Mouse (Mus musculus) lung, embryonic 16.5 days (tissue): ENCODE data around the gene Gm20517. TPM values are rescaled to one million over a fixed set of nuclear protein-coding genes. Genes with fewer than 3 reads are reported as not detected.

Experiments
- ATAC-seq: fragments of 200-750 bp; cut with Nextera tagmentation; 2 replicates; pipeline ENCODE4 v1.8.0; 2017; ENCODE audit warnings: low read depth, mild to moderate bottlenecking, moderate library complexity
- H3K27ac ChIP-seq: fragments of 300-500 bp; sonication (generic); 2 replicates; pipeline ENCODE4 v1.5.1; 2014; ENCODE audit warnings: mild to moderate bottlenecking, control low read depth, low read length
- H3K27me3 ChIP-seq: fragments of 300-500 bp; sonication (generic); 2 replicates; pipeline ENCODE4 v1.6.1; 2014; ENCODE audit warnings: low read depth, low read length, mixed read lengths; ENCODE audit not compliant: control insufficient read depth, insufficient read depth
- H3K36me3 ChIP-seq: fragments of 300-500 bp; sonication (generic); 2 replicates; pipeline ENCODE4 v1.6.1; 2014; ENCODE audit warnings: low read length; ENCODE audit not compliant: control insufficient read depth, insufficient read depth
- H3K4me1 ChIP-seq: fragments of 300-500 bp; sonication (generic); replicated peaks from 2 replicates; pipeline ENCODE4 v1.6.1; 2014; ENCODE audit warnings: low read length, mixed read lengths; ENCODE audit not compliant: control insufficient read depth, insufficient read depth
- H3K4me2 ChIP-seq: fragments of 300-500 bp; sonication (generic); 2 replicates; pipeline ENCODE4 v1.6.1; 2014; ENCODE audit warnings: low read depth, low read length, control low read depth
- H3K4me3 ChIP-seq: fragments of 300-500 bp; sonication (generic); 2 replicates; pipeline ENCODE4 v1.5.1; 2014; ENCODE audit warnings: mild to moderate bottlenecking, low read length, control low read depth
- H3K9ac ChIP-seq: fragments of 300-500 bp; sonication (generic); 2 replicates; pipeline ENCODE4 v1.6.1; 2014; ENCODE audit warnings: low read length, control low read depth
- H3K9me3 ChIP-seq: fragments of 300-500 bp; sonication (generic); 2 replicates; pipeline ENCODE4 v1.6.1; 2016; ENCODE audit warnings: low read length; ENCODE audit not compliant: control insufficient read depth
- WGBS: fragments of 180-500 bp; shearing (Covaris S2); extraction: QIAGEN DNeasy Blood & Tissue Kit; methylation state at CpG from one replicate; pipeline ENCODE4 v1.1.7; 2014; 5-methylcytosine and 5-hydroxymethylcytosine counted together
- polyA plus RNA-seq: library from polyadenylated mRNA; unstranded; fragments of >200 nt; fragmentation: Nextera tagmentation; extraction: Ambion mirVana; gene quantifications from 2 replicates; pipeline ENCODE4 v1.2.1, GENCODE M21; 2015

Gene Gm20517
- 1.8 and 2.2 TPM in 2 replicates for polyA plus RNA-seq

DNA sequence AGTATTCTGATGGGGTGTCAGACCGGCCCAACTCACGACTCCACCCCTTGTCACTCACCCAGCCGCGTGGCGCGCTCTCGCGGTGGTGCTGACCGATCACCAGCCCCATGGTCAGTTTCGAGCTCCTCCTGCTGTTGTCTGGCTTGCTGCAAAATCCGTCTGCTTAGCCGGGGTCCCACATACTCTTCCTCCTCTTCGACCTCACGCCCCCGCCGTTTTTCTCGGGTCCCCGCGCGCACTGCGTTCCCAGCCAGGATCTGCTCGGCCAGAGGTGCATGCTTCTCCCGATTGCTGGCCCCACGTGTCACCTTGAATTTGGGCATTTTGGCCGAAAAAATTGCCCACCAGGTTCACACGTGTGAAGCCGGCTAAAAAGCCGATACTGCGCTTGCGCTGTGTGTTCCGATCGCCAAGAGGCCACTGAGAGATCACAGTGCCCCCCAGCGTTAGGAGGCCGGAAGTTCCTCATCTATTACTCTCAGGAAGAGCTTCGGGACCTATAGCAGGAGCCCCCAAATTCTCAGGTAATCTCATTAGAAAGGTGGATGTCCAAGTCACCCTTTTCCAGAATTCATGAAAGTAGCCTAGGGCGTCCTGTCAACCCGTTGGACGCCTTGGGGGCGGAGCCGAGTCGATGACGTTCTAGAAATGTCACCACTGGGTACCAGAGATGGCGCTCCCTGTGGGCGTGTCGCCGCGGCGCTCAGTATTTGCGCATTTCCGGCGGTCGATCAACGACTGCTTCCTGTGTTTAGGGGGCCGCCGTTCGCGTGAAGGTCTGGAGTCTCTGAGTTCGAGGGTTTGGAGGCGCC lies at the start of gene Gm20517, which contains the start of the genes Bysl and Med20:
Gm20517 (plus strand) TSS at position 741 of the 812 bp plus-strand sequence.
Bysl (minus strand) TSS at position 644 of the 812 bp plus-strand sequence.
Med20 (plus strand) TSS at position 734 of the 812 bp plus-strand sequence.
- peak within 1 kb of the TSS; percentile 86 for H3K4me3 ChIP-seq
- H3K36me3 ChIP-seq = peaks cover 13% of the 10 kb centered on the region
- H3K4me1 ChIP-seq = peaks cover 17% of the 10 kb centered on the region
- H3K9me3 ChIP-seq = no peaks in the 10 kb centered on the region
- peak; percentile 95 for ATAC-seq
- peak within 1 kb of the TSS; percentile 86 for H3K4me2 ChIP-seq
- peak within 1 kb of the TSS; percentile 85 for H3K9ac ChIP-seq
- under 1% methylated on average over 59 of the region's 59 CpGs for WGBS
- H3K27me3 ChIP-seq = no peaks in the 10 kb centered on the region
- H3K27ac ChIP-seq = peak within 1 kb of the TSS; percentile 82

DNA sequence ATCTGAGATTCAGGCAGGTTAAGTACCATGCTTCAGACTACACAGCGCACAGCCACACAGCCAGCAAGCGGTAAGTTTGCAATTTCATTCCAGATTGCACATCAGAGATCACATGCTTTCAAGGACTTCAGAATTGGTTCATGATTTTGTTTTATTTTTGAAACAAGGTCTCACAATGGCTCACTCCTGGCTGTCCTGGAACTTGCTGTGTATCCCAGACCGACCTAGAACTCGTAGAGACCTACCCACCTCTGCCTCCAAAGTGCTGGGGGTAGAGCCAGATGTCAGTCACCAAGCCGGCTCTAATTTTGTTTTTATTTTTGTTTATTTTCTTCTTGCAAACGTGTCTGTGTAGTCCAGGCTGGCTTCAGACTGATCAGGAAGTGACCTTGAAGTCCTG lies 48.5 kb upstream of the Gm20517 start:
- H3K9ac ChIP-seq = no peak overlapping the region
- 71% methylated on average over 6 of the region's 6 CpGs for WGBS
- no peaks in the 10 kb centered on the region for H3K27me3 ChIP-seq
- no peaks in the 10 kb centered on the region; the same call in 1 of the 2 replicates for H3K4me1 ChIP-seq
- H3K4me2 ChIP-seq = no peak overlapping the region
- ATAC-seq = no peak
- H3K36me3 ChIP-seq = no peaks in the 10 kb centered on the region
- no peak overlapping the region for H3K27ac ChIP-seq
- no peaks in the 10 kb centered on the region for H3K9me3 ChIP-seq
- H3K4me3 ChIP-seq = no peak overlapping the region

DNA sequence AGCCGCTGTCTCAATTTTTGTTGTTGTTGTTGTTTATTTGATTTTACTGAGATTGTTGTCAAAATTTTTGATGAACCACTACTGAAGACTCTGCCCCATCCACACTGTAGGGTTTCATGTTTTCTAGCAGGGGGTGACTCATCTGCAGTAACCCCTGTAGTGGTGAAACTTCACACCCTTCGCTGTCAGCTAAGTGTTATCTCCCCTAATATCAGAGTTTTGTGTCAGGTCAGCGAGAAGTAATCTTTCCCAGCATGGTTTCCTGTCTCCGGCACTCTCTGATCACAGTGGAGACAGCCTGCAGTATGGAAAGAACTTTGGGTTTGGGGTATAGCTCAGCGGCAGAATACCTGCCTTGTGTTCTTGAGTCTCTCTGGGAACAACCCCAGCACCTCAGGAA lies 46.8 kb upstream of the Gm20517 start:
- H3K27ac ChIP-seq = no peak overlapping the region
- H3K4me1 ChIP-seq = no peaks in the 10 kb centered on the region; the same call in 1 of the 2 replicates
- no peak overlapping the region for H3K4me3 ChIP-seq
- no peaks in the 10 kb centered on the region for H3K36me3 ChIP-seq
- no peak overlapping the region for H3K4me2 ChIP-seq
- no peak overlapping the region for H3K9ac ChIP-seq
- no peaks in the 10 kb centered on the region for H3K9me3 ChIP-seq
- 65% methylated on average over 5 of the region's 5 CpGs for WGBS
- ATAC-seq = no peak
- H3K27me3 ChIP-seq = no peaks in the 10 kb centered on the region

DNA sequence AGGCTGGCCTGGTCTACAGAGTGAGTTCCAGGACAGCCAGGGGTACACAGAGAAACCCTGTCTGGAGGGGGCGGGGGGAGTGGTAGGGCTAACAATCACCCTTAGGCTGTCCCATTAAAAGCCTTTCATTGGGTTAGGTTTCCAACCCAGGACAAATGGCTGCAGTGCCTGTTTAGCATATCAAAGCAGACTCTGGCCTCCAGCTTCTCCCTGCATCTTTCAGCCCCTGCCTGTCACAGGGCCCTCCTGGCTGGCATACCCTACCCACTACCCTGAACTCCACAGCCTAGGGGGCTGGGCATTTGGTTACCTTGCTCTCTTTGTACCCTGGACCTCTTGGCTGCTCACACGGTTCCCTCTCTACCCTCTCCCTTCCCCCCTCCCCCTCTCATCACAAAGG lies 45.3 kb upstream of the Gm20517 start:
- H3K36me3 ChIP-seq = no peaks in the 10 kb centered on the region
- WGBS = 58% methylated on average over 2 of the region's 2 CpGs
- H3K27me3 ChIP-seq = no peaks in the 10 kb centered on the region
- H3K4me3 ChIP-seq = no peak overlapping the region
- H3K27ac ChIP-seq = no peak overlapping the region
- H3K9ac ChIP-seq = no peak overlapping the region
- no peaks in the 10 kb centered on the region for H3K4me1 ChIP-seq
- no peak overlapping the region for H3K4me2 ChIP-seq
- no peak for ATAC-seq
- H3K9me3 ChIP-seq = no peaks in the 10 kb centered on the region

DNA sequence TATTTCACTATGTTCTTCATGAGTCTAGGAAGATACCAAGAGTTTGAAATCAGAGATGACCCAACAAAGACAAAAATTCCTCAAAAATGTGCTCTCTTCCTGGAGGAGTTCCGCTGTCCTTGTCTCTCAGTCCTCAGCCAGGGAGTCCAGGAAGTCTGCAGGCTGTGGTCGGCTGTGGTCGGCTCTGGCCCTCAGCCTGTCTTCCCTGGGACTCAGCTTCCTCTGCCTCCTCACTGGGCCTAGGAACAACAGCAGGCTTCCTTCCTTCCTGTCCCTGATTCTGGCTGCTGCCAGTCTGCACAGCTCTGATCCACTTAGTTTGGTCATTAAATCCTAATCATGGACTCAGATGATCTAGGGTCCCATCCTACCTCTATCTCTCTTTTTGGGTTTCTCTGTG lies 44.1 kb upstream of the Gm20517 start:
- Histone ChIP-seq H3K27me3 (no peaks in the 10 kb centered on the region), H3K27ac (peak overlapping the region; percentile 62), H3K9ac (no peak overlapping the region), H3K9me3 (no peaks in the 10 kb centered on the region), H3K4me1 (no peaks in the 10 kb centered on the region), H3K4me2 (no peak overlapping the region), H3K4me3 (no peak overlapping the region), H3K36me3 (no peaks in the 10 kb centered on the region)
- peak; percentile 86 for ATAC-seq
- whole genome bisulfite sequencing = 55% methylated on average over 3 of the region's 3 CpGs

DNA sequence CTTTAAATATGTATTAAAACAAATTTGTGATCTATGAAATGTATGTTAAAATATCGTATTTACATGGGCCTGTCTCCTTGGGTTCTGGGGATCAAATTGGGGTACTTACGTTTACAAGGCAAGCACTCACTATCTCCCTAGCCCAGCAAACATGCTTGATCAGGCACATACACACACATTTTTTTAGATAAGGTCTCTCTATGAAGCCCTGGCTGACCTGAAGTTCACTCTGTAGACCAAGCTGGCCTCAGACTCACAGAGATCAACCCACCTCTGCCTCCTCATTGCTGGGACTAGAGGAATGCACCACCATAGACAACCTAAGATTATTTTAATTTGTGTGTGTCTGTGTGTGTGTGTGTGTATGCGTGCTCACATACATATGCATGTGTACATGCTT lies 43.0 kb upstream of the Gm20517 start:
- WGBS = 85% methylated on average over 3 of the region's 3 CpGs
- ATAC-seq = no peak

DNA sequence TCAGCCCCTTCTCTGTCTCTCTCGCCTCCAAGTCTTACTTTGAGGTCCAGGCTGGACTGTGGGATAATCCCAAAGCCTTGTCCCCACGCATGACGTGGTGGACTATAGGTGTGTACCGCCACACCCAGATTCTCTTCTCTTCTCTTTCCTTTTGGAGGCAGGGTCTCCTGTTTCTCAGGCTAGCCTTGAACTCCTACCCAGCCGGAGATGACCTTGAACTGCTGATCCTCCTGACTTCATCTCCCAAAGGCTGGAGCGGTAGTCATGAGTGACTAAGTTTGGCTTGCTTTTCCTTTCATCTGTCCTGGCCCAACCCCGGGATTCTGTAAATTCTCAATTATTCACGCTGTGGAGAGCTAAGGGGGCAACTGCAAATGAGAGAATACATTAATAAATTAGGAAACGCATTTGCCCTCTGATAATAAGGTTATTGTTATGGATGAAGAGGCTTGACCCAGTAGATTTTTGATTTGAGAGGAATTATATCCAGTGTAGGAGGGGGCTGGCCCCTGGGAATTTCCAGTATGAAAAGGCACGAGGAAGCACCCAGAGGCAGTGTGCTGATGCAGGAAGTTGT lies 42.4 kb upstream of the Gm20517 start:
- Histone ChIP-seq H3K4me3 (no peak overlapping the region), H3K4me1 (no peaks in the 10 kb centered on the region), H3K27ac (no peak overlapping the region), H3K9me3 (no peaks in the 10 kb centered on the region), H3K9ac (no peak overlapping the region), H3K36me3 (no peaks in the 10 kb centered on the region), H3K4me2 (no peak overlapping the region), H3K27me3 (no peaks in the 10 kb centered on the region)
- 84% methylated on average over 10 of the region's 10 CpGs for WGBS
- no peak for ATAC-seq

More for the DNA sequence above, 43.0 kb upstream of the Gm20517 start:
- Histone ChIP-seq H3K9me3 (no peaks in the 10 kb centered on the region), H3K4me2 (no peak overlapping the region), H3K4me1 (no peaks in the 10 kb centered on the region), H3K36me3 (no peaks in the 10 kb centered on the region), H3K27me3 (no peaks in the 10 kb centered on the region), H3K27ac (no peak overlapping the region), H3K9ac (no peak overlapping the region), H3K4me3 (no peak overlapping the region)

DNA sequence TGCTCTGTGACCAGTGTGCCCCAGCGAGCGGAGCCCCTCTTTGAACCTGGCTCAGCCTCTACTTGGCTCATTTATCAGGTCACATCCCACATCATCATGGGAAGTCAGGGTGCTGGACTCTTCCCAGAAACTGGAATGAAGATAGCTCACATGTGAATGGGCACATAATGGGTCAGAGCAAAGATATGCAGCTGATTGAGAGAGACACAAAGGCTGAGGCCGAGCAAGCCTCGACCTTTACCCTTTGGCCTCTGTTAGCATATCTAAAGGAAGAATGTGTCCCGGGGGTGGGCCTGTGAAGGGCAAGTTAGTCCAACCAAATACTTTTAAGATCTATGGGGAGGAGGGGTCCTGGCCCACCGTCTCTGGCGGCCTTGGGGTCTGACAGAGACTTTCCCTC lies 39.8 kb upstream of the Gm20517 start:
- Histone ChIP-seq H3K27me3 (no peaks in the 10 kb centered on the region), H3K4me3 (no peak overlapping the region), H3K4me1 (peaks cover 3% of the 10 kb centered on the region; the same call in 1 of the 2 replicates), H3K9ac (no peak overlapping the region), H3K27ac (no peak overlapping the region), H3K4me2 (no peak overlapping the region), H3K36me3 (no peaks in the 10 kb centered on the region), H3K9me3 (no peaks in the 10 kb centered on the region)
- ATAC-seq = no peak
- WGBS = 48% methylated on average over 7 of the region's 7 CpGs

DNA sequence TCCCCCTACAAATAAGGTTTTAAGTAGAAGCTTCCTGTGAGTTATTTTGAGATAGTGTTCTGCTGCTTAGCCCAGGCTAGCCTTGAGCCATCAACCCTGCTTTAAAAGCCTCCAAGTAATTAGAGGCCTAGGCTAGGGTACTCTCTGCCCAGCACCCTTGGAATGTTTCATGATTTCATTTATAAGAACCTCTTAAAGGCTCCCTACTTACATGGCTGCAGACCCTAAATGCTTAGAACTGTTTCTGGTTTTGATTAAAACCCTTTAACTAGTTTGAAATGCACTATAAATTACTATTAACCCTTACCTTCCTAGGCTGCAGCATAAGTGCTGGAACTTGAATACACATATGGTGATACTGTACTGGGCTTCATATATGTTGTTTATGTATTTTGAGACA lies 39.0 kb upstream of the Gm20517 start:
- Histone ChIP-seq H3K27me3 (no peaks in the 10 kb centered on the region), H3K36me3 (no peaks in the 10 kb centered on the region), H3K4me2 (no peak overlapping the region), H3K27ac (no peak overlapping the region), H3K9ac (no peak overlapping the region), H3K9me3 (no peaks in the 10 kb centered on the region), H3K4me1 (peaks cover 3% of the 10 kb centered on the region; the same call in 1 of the 2 replicates), H3K4me3 (no peak overlapping the region)
- ATAC-seq = no peak
